In genomic region chr13:84347914-84348700, GRCm38 (mm10) we compare ENCODE assay signal across 8 mouse cellular contexts.
DNase-seq lines count a peak whose midpoint lies in the region; ATAC-seq lines count a peak whose summit lies in the region.

No protein-coding gene starts in this region.

- H3K4me2 ChIP-seq in forebrain, embryonic 16.5 days (ENCODE audit: low read length) = peak overlapping the region; percentile 88
- H3K4me2 ChIP-seq in lung, embryonic 15.5 days = peak overlapping the region; percentile 72

- H3K36me3 ChIP-seq in forebrain, embryonic 16.5 days (ENCODE audit: control insufficient read depth, insufficient read depth) = no peaks in the 10 kb centered on the region
- H3K36me3 ChIP-seq in lung, embryonic 15.5 days = no peaks in the 10 kb centered on the region

- under 1% methylated on average over 34 of the region's 34 CpGs for WGBS in forebrain, embryonic 16.5 days
- under 1% methylated on average over 34 of the region's 34 CpGs for WGBS in lung, embryonic 15.5 days

- H3K4me3 ChIP-seq in forebrain, embryonic 16.5 days (replicated peaks; ENCODE audit: low read length) = peak overlapping the region; percentile 56
- H3K4me3 ChIP-seq in lung, embryonic 15.5 days = peak overlapping the region; percentile 46

- ATAC-seq in cerebellum, adult (ENCODE audit: insufficient number of reproducible peaks, low FRiP score, low TSS enrichment) = peak; percentile 90
- peak; percentile 95 for ATAC-seq in forebrain, embryonic 16.5 days
- ATAC-seq in lung, embryonic 15.5 days (ENCODE audit: borderline replicate concordance, extremely low read depth, low FRiP score, low TSS enrichment) = peak; percentile 98

- DNase-seq in ES-CJ7 (ENCODE audit: low read depth, low spot score) = peak; percentile 99
- DNase-seq in heart, postnatal 4 days = peak; percentile 94
- peak; percentile 99 to 100 for DNase-seq in layer of hippocampus, adult 8-10 months (ENCODE audit: low spot score in 2 of 2)
- peak; percentile 94 for DNase-seq in ovary, adult 18-20 months (ENCODE audit: low spot score)
- peak; percentile 82 for DNase-seq in thymus, postnatal 14 days

- peak overlapping the region; percentile 100 for H3K27ac ChIP-seq in forebrain, embryonic 16.5 days (ENCODE audit: low read length)
- peak overlapping the region; percentile 35; the same call in 1 of the 2 replicates for H3K27ac ChIP-seq in lung, embryonic 15.5 days

- H3K4me1 ChIP-seq in forebrain, embryonic 16.5 days (replicated peaks; ENCODE audit: control insufficient read depth, insufficient read depth, low read length) = peaks cover 43% of the 10 kb centered on the region
- H3K4me1 ChIP-seq in lung, embryonic 15.5 days = peaks cover 20% of the 10 kb centered on the region

- H3K27me3 ChIP-seq in forebrain, embryonic 16.5 days (replicated peaks; ENCODE audit: control insufficient read depth, insufficient read depth, low read length) = no peaks in the 10 kb centered on the region
- H3K27me3 ChIP-seq in lung, embryonic 15.5 days = peaks cover 45% of the 10 kb centered on the region

- H3K9me3 ChIP-seq in forebrain, embryonic 16.5 days (ENCODE audit: control insufficient read depth, low read length) = no peaks in the 10 kb centered on the region
- no peaks in the 10 kb centered on the region for H3K9me3 ChIP-seq in lung, embryonic 15.5 days

- H3K9ac ChIP-seq in forebrain, embryonic 16.5 days (replicated peaks; ENCODE audit: low read depth, low read length) = peak overlapping the region; percentile 94
- peak overlapping the region; percentile 25 for H3K9ac ChIP-seq in lung, embryonic 15.5 days

Comparison
In these comparisons a context has a peak if more than half of its experiments do, and no peak if none do; other contexts are left out.
1. Peak in every context shown above with its lines: DNase-seq, ATAC-seq, H3K4me3 ChIP-seq and H3K27ac ChIP-seq.